Mouse (Mus musculus) c-Kit-positive CD71-positive TER-119-positive erythroid progenitor cells, embryonic 14.5 days (primary cell): ENCODE results near the gene Cyth3.

Experiments
- DNase-seq: peaks from one replicate; pipeline ENCODE4 v3.0.0-alpha.2; 2013; ENCODE audit warnings: low spot score

The Cyth3 gene

GRCm38 (mm10) chr5:143616116-143616515, 6.1 kb upstream of the Cyth3 start:
- no peak for DNase-seq

- no peak for DNase-seq
Observed at GRCm38 (mm10) chr5:143616657-143617329, 5.5 kb upstream of the Cyth3 start.

DNA sequence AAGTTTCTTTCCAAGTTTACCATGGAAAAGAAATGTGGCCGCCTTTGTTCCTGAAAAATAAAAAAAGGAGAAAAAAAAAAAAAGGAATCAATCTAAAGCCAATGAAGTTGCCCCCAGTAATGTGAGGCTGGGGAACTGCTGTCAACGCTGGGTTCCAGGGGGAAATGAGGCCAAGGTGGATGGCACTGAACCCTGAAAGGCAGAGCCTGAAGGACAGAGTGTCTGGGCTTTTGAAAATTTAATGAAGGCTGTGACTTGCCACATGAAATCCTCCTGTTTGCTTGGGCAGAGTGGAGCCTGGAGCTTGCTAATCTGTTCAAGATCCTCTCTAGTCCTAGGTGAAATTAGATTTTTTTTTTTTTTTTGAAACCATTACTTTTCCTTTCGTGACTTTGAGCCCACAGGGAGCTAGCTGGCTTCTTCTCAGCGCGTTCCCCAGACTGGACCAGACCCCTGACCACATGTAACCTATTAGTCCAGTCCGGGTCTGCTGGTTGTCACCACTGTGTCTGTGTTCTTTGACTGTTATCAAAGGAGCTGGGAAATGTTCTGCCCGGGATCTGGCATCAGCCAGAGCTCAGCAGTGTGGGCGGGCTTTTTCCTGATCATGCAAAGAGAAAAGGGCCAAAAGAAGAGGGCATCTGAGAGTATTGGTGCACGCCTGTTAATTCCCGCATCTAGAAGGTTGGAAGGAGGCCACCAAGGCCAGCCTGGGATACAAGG, 4.6 kb upstream of the Cyth3 start:
- DNase-seq: no peak

- no peak for DNase-seq
Observed at GRCm38 (mm10) chr5:143618585-143618984, 3.7 kb upstream of the Cyth3 start.

- DNase-seq: no peak
Observed at GRCm38 (mm10) chr5:143620196-143620595, 2.1 kb upstream of the Cyth3 start.

GRCm38 (mm10) chr5:143620941-143621340, 1.3 kb upstream of the Cyth3 start:
- DNase-seq: no peak

DNA sequence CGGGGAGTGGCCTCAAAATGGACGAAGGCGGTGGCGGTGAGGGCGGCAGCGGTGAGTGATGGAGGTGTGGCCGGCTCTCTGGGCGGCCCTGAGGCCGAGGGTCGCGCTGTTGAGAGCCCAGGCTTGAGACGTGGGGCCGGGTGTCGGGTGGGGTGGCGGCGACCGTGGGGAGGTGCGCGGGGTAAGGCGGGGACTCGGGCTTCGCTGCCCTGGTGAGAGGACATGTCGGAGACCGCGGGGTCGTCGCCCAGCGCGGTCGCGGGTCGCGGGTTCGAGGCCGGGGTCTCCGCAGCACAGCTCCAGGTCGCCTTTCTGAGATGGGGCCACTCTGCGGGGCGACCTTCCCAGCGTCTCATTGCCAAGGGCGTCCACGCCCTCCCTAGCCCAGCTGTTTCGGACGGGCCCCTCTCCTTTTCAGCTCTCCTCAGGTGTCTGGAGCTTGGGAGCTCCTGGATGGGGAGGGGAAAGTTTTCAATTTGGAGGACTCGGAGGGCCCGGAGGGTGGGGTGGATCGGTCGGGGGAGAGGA, 440 bp downstream of the Cyth3 start:
- DNase-seq: peak; percentile 31

DNA sequence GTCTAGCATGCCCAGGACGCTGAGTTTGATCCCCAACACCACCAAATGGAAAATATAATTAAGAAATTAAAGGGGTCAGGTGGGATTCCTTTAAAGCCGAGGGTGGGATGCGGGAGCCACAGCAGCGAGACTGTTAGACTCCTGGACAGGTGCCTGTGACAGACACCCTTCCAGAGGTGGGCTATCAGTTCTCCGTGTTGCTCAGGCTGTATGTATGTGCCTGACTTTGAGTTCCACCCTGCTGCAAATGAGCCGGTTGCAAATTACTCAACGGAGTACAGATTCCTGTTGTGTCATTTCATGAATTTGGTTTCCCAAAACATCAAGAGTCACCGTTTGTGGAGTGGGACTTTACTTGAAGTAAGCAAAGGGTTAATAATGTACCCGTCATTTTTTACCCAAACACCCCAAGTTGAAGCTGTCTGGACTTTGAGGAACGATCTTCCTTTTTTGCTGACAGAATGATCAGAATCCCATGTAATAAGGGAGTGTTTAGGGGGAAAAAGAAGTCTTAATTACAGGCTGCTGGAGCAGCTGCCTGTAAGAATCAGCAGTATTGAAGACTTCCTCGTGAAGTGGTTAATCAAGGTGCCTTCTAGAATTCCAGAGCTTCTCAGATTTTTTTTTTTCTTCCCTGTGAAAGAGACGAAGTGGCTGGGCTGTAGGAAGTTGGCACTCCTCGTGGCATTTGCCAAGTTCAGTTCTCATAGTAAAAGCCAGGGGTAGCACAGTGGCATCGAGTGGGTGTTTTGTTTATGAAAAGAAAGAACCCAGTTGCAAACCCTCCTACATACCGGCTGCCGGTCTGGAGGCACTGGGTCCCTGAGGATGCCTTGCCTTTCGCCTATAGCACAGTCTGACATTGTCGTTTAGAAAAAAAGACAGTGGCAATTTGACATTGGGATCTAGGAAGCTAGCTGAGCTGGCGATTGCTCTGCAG, 1.4 kb downstream of the Cyth3 start:
- peak; percentile 40 for DNase-seq

DNA sequence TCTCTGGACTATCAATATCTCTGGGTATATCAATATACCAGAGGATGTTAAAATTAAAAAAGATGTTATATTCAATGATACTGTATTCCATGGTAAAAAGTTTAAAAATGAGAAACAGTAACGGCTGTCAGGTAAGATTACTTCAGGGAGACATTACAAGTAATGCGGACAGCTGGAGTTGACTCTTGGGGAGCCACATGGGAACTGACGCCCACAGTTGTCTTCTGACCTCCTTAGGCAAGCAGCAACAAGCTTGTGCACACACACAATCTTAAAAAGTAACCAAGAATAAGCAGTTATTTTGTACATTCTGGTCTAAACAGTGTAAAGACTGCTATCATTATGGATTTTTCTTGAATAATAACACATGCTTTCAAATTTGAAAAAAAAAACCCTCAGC, 2.2 kb downstream of the Cyth3 start:
- no peak for DNase-seq

DNA sequence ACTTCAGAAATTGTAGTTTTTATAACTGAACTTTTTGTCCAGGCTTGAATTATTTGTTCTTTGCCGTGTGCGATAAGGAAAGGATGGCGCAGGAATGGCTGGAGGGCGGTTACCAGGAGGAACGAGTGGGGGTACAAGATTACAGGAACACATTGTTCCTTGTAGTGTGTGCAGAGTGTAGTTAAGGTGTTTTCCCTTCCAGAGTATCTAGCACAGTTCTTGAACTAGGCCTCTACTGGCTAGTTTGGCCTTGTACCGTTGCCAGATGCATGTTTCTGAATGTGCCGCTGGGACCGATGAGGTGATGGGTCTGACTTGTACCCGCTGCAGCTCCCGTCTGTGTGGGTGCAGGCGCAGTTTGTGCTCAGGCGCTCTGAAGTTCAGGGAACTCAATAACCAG, 3.2 kb downstream of the Cyth3 start:
- peak; percentile 83 for DNase-seq

DNA sequence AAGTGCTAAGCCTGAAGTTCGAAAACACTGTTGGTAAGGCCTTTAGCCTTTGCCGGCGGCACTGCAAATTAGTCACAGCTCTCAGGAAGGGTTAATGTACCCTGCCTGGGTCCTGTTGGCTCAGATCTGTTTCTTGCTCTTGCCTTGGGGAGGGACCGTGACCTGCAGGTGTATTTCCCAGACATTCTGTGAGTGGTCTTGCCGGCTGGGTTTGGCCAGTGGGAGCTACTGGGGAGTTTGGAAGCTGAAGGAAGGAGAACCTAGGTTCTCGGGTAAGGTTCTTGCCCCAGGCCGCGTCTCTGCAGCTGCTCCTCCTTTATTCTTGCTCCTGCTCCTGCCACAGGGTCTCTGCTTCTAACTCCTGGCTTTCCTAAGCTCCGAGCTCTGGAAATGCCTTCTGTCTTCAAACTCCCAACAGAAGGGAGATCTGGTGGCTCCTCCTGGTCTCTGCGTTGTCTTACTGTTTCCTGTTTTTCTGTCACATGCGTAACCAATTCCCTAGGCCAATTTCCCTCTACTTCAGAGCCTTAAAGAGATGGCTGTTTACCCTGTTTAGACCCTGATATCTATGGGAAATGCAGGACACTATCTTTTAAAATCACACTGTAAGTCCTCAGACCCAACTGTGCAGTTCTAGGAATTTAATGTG, 3.8 kb downstream of the Cyth3 start:
- DNase-seq: peak; percentile 56

GRCm38 (mm10) chr5:143627507-143627906, 5.3 kb downstream of the Cyth3 start:
- no peak for DNase-seq

- DNase-seq: no peak
Observed at GRCm38 (mm10) chr5:143627926-143628325, 5.7 kb downstream of the Cyth3 start.

GRCm38 (mm10) chr5:143629686-143630085, 7.4 kb downstream of the Cyth3 start:
- DNase-seq: no peak

DNA sequence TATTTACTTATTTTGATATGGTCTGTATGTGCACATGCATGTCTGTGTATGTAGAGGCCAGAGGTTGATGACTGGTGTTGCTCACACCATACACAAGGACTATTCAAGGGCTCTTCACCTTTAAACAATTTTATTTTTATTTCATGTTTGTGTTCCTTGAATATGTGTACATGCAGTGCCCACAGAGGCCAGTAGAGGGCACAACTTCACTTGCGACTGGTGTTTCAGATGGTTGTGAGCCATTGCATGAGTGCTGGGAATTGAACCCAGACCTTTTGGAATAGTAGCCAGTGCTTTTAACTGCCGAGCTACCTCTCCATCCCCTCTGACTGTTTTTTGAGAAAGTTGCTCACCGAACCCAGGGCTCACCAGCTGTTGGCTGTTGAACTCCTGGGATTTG, 8.0 kb downstream of the Cyth3 start:
- no peak for DNase-seq

DNA sequence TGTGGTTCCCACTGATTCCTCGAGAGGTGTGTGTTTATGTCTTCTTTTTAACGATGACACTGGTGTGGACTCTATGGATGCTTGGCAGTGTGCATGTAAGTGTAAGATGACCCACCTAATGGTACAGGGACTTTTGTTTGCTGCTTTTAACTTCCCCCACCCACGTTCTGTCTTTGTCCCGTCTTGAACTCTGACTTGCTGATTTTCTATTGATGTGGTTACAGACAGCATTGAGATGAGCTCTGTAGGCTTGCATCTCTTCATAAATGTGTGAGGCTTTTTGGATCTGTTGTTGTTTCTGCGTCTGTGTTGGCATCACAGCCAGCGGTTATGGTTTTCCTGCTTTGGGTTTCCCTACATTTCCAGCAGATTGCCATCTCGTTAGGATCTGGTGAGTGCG, 8.5 kb downstream of the Cyth3 start:
- DNase-seq: no peak

GRCm38 (mm10) chr5:143631559-143631958, 9.3 kb downstream of the Cyth3 start:
- no peak for DNase-seq

- no peak for DNase-seq
Observed at GRCm38 (mm10) chr5:143632674-143633557, 10.7 kb downstream of the Cyth3 start.

GRCm38 (mm10) chr5:143633558-143633871, 11.3 kb downstream of the Cyth3 start:
- DNase-seq: peak; percentile 73

DNA sequence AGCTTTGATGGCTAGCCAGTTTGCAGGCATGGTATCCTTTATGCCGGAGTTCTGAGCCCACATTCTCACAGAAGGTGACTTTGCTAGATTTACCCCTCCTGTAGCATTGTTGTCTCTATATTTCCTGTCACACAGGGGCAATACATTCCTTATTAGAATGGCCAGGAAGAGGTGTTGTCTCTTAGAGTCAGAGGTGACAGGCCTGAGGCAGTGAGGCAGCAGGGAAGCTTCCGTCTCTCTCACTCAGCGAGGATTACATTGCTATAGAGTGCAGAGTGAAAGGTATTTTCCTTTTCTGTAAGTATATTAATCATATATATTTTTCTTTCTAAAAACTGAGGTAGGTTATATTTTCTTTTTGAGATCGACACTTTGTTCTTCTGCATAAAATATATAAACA, 11.6 kb downstream of the Cyth3 start:
- DNase-seq: no peak

GRCm38 (mm10) chr5:143634550-143635112, 12.4 kb downstream of the Cyth3 start:
- no peak for DNase-seq
